Mouse (Mus musculus) E14TG2a.4 (cell line): ENCODE results near the gene Gtsf1.

Experiments used
- CTCF ChIP-seq: conservative IDR thresholded peaks from 2 replicates; pipeline ENCODE4 v1.5.1; 2014; ENCODE audit warnings: low read length
- NANOG ChIP-seq: IDR thresholded peaks from 2 replicates; pipeline ENCODE4 v1.6.1; 2014; ENCODE audit warnings: borderline replicate concordance, low read length, mixed read lengths
- POU5F1 ChIP-seq: IDR thresholded peaks from 2 replicates; pipeline ENCODE4 v1.6.1; 2014; ENCODE audit warnings: low read length, borderline replicate concordance

GRCm38 (mm10) chr15:103359869-103360602 lies 70.2 kb downstream of the Gtsf1 start:
- TF ChIP-seq CTCF = no peak
- no peak for TF ChIP-seq POU5F1
- no peak for TF ChIP-seq NANOG
